Mouse (Mus musculus): ENCODE measurements around the gene Samhd1. TPM values are rescaled to one million over a fixed set of nuclear protein-coding genes. Genes with fewer than 3 reads are reported as not detected.

The Samhd1 gene
- polyA plus RNA-seq, 1 experiment from 2014 or later, result 14.9 TPM

- no peaks in the 10 kb centered on the region for H3K4me1 ChIP-seq (ENCODE audit: control insufficient read depth, insufficient read depth, low read length)
- no peaks in the 10 kb centered on the region for H3K27me3 ChIP-seq (ENCODE audit: control insufficient read depth, insufficient read depth, low read length)
- H3K4me3 ChIP-seq (ENCODE audit: low read depth, low read length), result no peak overlapping the region
- H3K27ac ChIP-seq (ENCODE audit: low read depth, low read length), result no peak overlapping the region
- ATAC-seq (ENCODE audit: low read depth), result no peak
- H3K36me3 ChIP-seq (ENCODE audit: control insufficient read depth, insufficient read depth, low read length), result no peaks in the 10 kb centered on the region
- WGBS, result 93% methylated on average over 5 of the region's 5 CpGs
- H3K9me3 ChIP-seq (ENCODE audit: control insufficient read depth, low read length), result no peaks in the 10 kb centered on the region
- H3K9ac ChIP-seq (replicated peaks; ENCODE audit: low read depth, low read length), result no peak overlapping the region
- H3K4me2 ChIP-seq (ENCODE audit: low read depth, low read length), result no peak overlapping the region
Measured at GRCm38 (mm10) chr2:157139251-157139802, 4.3 kb upstream of the Samhd1 start.

- no peak overlapping the region for H3K4me3 ChIP-seq (ENCODE audit: low read depth, low read length)
- no peaks in the 10 kb centered on the region for H3K27me3 ChIP-seq (ENCODE audit: control insufficient read depth, insufficient read depth, low read length)
- no peaks in the 10 kb centered on the region for H3K36me3 ChIP-seq (ENCODE audit: control insufficient read depth, insufficient read depth, low read length)
- ATAC-seq (ENCODE audit: low read depth), result no peak
- no peak overlapping the region for H3K9ac ChIP-seq (replicated peaks; ENCODE audit: low read depth, low read length)
- 94% methylated on average over 5 of the region's 5 CpGs for WGBS
- H3K9me3 ChIP-seq (ENCODE audit: control insufficient read depth, low read length), result no peaks in the 10 kb centered on the region
- H3K4me1 ChIP-seq (ENCODE audit: control insufficient read depth, insufficient read depth, low read length), result no peaks in the 10 kb centered on the region
- no peak overlapping the region for H3K4me2 ChIP-seq (ENCODE audit: low read depth, low read length)
- no peak overlapping the region for H3K27ac ChIP-seq (ENCODE audit: low read depth, low read length)
Measured at GRCm38 (mm10) chr2:157138808-157139207, 3.7 kb upstream of the Samhd1 start.

- Histone ChIP-seq H3K4me2 (ENCODE audit: low read depth, low read length) (no peak overlapping the region), H3K27ac (ENCODE audit: low read depth, low read length) (no peak overlapping the region), H3K27me3 (ENCODE audit: control insufficient read depth, insufficient read depth, low read length) (no peaks in the 10 kb centered on the region), H3K4me1 (ENCODE audit: control insufficient read depth, insufficient read depth, low read length) (no peaks in the 10 kb centered on the region), H3K9me3 (ENCODE audit: control insufficient read depth, low read length) (no peaks in the 10 kb centered on the region), H3K9ac (replicated peaks; ENCODE audit: low read depth, low read length) (no peak overlapping the region), H3K36me3 (ENCODE audit: control insufficient read depth, insufficient read depth, low read length) (no peaks in the 10 kb centered on the region), H3K4me3 (ENCODE audit: low read depth, low read length) (no peak overlapping the region)
- WGBS, result 92% methylated on average over 9 of the region's 9 CpGs
- no peak for ATAC-seq (ENCODE audit: low read depth)
Measured at GRCm38 (mm10) chr2:157137959-157138731, 3.1 kb upstream of the Samhd1 start.

- 76% methylated on average over 2 of the region's 2 CpGs for WGBS
- no peak for ATAC-seq (ENCODE audit: low read depth)
Measured at GRCm38 (mm10) chr2:157136646-157137045, 1.6 kb upstream of the Samhd1 start.

GRCm38 (mm10) chr2:157136176-157136575 lies 1.1 kb upstream of the Samhd1 start:
- no peaks in the 10 kb centered on the region for H3K4me1 ChIP-seq (ENCODE audit: control insufficient read depth, insufficient read depth, low read length)
- WGBS, result 92% methylated on average over 4 of the region's 4 CpGs
- H3K4me2 ChIP-seq (ENCODE audit: low read depth, low read length), result no peak overlapping the region

More at GRCm38 (mm10) chr2:157136646-157137045, 1.6 kb upstream of the Samhd1 start:
- Histone ChIP-seq H3K4me1 (ENCODE audit: control insufficient read depth, insufficient read depth, low read length) (no peaks in the 10 kb centered on the region), H3K36me3 (ENCODE audit: control insufficient read depth, insufficient read depth, low read length) (no peaks in the 10 kb centered on the region), H3K27me3 (ENCODE audit: control insufficient read depth, insufficient read depth, low read length) (no peaks in the 10 kb centered on the region), H3K27ac (ENCODE audit: low read depth, low read length) (no peak overlapping the region), H3K9me3 (ENCODE audit: control insufficient read depth, low read length) (no peaks in the 10 kb centered on the region), H3K9ac (replicated peaks; ENCODE audit: low read depth, low read length) (no peak overlapping the region), H3K4me2 (ENCODE audit: low read depth, low read length) (no peak overlapping the region), H3K4me3 (ENCODE audit: low read depth, low read length) (no peak overlapping the region)

GRCm38 (mm10) chr2:157135529-157136120 lies 560 bp upstream of the Samhd1 start:
- Histone ChIP-seq H3K4me3 (ENCODE audit: low read depth, low read length) (peak overlapping the region; percentile 57), H3K27ac (ENCODE audit: low read depth, low read length) (0 out of 2 replicates have a peak overlapping the region, but pooled peaks have one; percentile 2), H3K9ac (replicated peaks; ENCODE audit: low read depth, low read length) (peak overlapping the region; percentile 37; the same call in 1 of the 2 replicates), H3K27me3 (ENCODE audit: control insufficient read depth, insufficient read depth, low read length) (no peaks in the 10 kb centered on the region), H3K9me3 (ENCODE audit: control insufficient read depth, low read length) (no peaks in the 10 kb centered on the region), H3K36me3 (ENCODE audit: control insufficient read depth, insufficient read depth, low read length) (no peaks in the 10 kb centered on the region), H3K4me1 (ENCODE audit: control insufficient read depth, insufficient read depth, low read length) (no peaks in the 10 kb centered on the region), H3K4me2 (ENCODE audit: low read depth, low read length) (peak overlapping the region; percentile 62)
- 62% methylated on average over 10 of the region's 10 CpGs for WGBS
- no peak for ATAC-seq (ENCODE audit: low read depth)

More at GRCm38 (mm10) chr2:157136176-157136575, 1.1 kb upstream of the Samhd1 start:
- no peak overlapping the region for H3K9ac ChIP-seq (replicated peaks; ENCODE audit: low read depth, low read length)
- H3K36me3 ChIP-seq (ENCODE audit: control insufficient read depth, insufficient read depth, low read length), result no peaks in the 10 kb centered on the region
- no peaks in the 10 kb centered on the region for H3K27me3 ChIP-seq (ENCODE audit: control insufficient read depth, insufficient read depth, low read length)
- ATAC-seq (ENCODE audit: low read depth), result no peak
- no peak overlapping the region for H3K27ac ChIP-seq (ENCODE audit: low read depth, low read length)
- no peak overlapping the region for H3K4me3 ChIP-seq (ENCODE audit: low read depth, low read length)
- no peaks in the 10 kb centered on the region for H3K9me3 ChIP-seq (ENCODE audit: control insufficient read depth, low read length)

- Histone ChIP-seq H3K4me1 (ENCODE audit: control insufficient read depth, insufficient read depth, low read length) (no peaks in the 10 kb centered on the region), H3K27ac (ENCODE audit: low read depth, low read length) (no peak overlapping the region), H3K9me3 (ENCODE audit: control insufficient read depth, low read length) (no peaks in the 10 kb centered on the region), H3K27me3 (ENCODE audit: control insufficient read depth, insufficient read depth, low read length) (no peaks in the 10 kb centered on the region), H3K4me2 (ENCODE audit: low read depth, low read length) (peak overlapping the region; percentile 62), H3K4me3 (ENCODE audit: low read depth, low read length) (peak overlapping the region; percentile 57), H3K9ac (replicated peaks; ENCODE audit: low read depth, low read length) (peak overlapping the region; percentile 37), H3K36me3 (ENCODE audit: control insufficient read depth, insufficient read depth, low read length) (no peaks in the 10 kb centered on the region)
- 1% methylated on average over 25 of the region's 25 CpGs for WGBS
- ATAC-seq (ENCODE audit: low read depth), result peak; percentile 61
Measured at GRCm38 (mm10) chr2:157134479-157134931, 560 bp downstream of the Samhd1 start.

- peak overlapping the region; percentile 62 for H3K4me2 ChIP-seq (ENCODE audit: low read depth, low read length)
- ATAC-seq (ENCODE audit: low read depth), result no peak
- peak overlapping the region; percentile 57 for H3K4me3 ChIP-seq (ENCODE audit: low read depth, low read length)
- no peaks in the 10 kb centered on the region for H3K27me3 ChIP-seq (ENCODE audit: control insufficient read depth, insufficient read depth, low read length)
- H3K4me1 ChIP-seq (ENCODE audit: control insufficient read depth, insufficient read depth, low read length), result no peaks in the 10 kb centered on the region
- H3K9ac ChIP-seq (replicated peaks; ENCODE audit: low read depth, low read length), result peak overlapping the region; percentile 37
- no peaks in the 10 kb centered on the region for H3K36me3 ChIP-seq (ENCODE audit: control insufficient read depth, insufficient read depth, low read length)
- no peaks in the 10 kb centered on the region for H3K9me3 ChIP-seq (ENCODE audit: control insufficient read depth, low read length)
- WGBS, result 23% methylated on average over 11 of the region's 11 CpGs
- no peak overlapping the region for H3K27ac ChIP-seq (ENCODE audit: low read depth, low read length)
Measured at GRCm38 (mm10) chr2:157133769-157134478, 1.1 kb downstream of the Samhd1 start.
